Mouse (Mus musculus) spleen, embryonic (tissue): Measurements from ENCODE around the gene Rps12-ps3.

Experiments
- CTCF ChIA-PET: fragments of 350-600 bp; sonication (Branson Sonifier 250); formaldehyde crosslinking; loops from one replicate; lab custom pipeline; 2022; lab: Charles Lee

Gene Rps12-ps3

DNA sequence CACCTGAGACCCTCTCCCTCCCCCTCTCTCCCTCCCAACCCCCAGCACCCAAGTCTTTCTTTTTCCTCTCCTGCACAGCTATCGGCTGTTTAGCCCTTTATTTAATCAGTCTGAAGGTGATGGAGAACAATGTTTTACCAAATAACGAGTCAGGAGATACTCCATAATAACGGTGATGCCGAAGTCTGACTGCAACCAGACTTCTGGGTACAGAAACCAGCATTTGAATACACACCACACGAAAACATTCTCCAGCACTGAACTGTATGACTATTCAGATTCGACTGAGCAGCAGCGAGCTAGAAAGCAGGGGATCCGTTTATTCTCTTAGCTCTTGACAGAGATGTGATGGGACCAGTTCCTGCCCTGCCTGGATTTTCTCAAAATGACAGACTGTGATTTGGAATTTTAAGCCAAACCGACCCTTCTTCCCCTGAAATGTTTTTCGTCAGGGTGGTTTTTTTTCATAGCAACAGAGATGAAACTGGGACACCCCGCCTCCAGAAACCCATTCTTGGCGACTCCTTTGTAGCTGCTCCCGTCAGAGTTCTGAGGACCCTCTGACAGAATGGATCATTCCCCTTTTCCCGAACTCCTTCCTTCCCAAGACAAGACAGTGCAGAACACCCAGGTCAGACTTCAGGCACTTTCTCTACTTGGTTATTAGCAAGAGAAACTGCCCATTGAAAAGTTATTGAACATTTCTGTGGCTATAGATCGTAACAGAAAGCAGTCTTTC is 29.2 kb downstream of the Rps12-ps3 start:
- CTCF ChIA-PET = no interaction called here

DNA sequence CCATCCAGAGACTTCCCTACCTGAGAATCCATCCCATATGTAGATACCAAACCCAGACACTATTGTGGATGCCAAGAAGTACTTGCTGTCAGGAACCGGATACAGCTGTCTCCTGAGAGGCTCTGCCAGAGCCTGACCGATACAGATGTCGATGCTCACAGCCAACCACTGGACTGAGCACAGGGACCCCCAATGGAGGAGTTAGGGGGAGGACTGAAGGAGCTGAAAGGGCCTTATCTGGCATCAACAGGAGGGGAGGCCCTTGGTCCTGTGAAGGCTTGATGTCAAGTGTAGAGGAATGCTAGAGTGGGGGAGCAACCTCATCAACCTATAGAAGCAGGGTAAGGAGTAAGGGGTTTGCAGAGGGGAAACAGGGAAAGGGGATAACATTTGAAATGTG is 30.7 kb downstream of the Rps12-ps3 start:
- CTCF ChIA-PET = no interaction called here

DNA sequence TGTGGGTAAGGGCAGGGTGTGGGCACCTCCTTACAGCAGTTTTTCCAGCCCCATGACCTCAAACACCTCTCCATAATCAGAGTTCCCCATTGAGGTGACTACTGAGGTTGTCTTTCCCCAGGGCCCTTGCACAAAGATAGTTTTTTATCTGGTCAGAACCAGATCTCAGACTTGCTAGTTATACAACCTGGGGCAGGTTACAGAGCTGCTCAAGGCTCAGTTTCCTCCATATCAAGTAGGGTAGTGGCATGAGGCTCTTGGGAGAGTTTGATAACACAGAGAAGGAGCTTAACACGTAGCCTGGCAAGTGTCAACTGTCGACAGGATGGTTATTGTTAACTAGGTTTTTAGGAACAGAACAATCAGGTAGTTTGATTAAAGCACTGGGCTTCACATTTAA is 32.8 kb downstream of the Rps12-ps3 start:
- CTCF ChIA-PET = no interaction called here

DNA sequence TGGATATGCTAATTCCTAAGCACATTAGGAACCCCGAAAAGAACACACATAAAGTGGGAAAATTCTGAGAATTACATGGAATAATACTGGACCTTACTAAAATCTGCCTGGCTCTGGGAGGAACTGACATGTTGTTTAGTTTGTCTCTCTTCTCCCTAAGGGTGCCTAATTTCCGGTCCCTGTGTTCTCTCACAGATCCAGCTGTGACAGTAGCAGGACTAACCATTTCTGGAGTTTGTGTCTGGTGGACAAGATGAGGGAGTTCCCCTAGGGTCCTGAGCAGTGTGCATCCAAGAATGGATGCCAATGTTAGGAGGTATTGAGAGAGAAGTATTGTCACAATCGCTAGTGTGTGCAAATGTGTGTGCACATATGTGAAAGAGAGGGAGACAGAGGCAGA is 34.3 kb downstream of the Rps12-ps3 start:
- CTCF ChIA-PET = no interaction called here

DNA sequence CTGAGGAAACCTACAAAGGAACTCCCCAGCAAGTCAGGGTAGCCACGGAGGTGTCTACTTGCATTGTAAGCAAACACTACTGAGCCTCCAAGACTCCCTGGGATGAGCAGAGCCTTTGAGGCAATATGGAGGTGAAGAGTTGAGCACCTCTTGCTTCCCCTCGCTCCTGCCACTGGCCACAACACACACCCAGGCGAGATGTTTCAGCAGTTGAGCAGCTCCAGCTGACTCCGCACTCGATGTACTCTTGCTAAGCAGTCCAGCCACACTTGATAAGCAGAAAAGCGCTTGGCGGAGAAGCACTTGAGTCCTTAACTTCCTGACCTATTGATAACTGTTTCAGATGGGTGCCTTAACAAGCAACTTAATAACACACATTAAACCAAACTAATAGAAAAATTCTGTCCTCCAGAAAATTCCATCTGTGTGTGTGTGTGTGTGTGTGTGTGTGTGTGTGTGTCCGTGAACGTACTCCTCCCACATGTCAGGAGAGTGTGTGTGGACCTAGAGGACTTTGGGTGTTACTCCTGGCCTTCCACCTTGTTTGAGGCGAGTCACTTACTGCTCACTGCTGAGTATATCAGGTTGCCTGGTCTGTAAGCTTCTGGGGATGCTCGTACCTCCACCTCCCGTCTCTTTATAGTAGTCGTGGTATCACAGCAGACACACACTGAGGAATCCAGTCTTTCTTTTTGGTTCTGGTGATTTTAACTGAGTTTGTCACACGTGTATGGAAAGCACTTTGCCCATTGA is 34.9 kb downstream of the Rps12-ps3 start:
- CTCF ChIA-PET = interaction anchor here (0.6 kb wide), 1 partner anchor 885 kb away, joined by 3 read pairs; no protein-coding TSS in a partner anchor

DNA sequence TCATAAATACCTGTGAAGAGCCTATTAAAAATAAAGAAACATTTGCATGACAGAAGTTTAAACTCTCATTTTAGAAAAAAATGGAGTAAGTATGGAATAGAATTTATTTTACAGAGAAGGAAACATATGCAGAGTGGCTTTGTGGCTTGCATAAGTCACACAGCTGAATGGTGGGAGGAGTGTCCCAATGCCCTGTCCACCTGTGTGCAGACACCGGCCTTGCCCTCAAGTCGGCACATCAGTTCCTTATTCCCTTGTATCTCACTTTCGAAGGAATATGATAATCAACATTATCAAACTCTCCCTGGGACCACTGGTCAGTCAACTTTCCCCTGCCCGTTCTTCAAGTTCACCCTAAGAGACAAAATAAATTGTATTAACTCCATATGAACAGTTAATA is 35.8 kb downstream of the Rps12-ps3 start:
- CTCF ChIA-PET = interaction anchor here (0.6 kb wide), 1 partner anchor 884 kb away, joined by 3 read pairs; no protein-coding TSS in a partner anchor

DNA sequence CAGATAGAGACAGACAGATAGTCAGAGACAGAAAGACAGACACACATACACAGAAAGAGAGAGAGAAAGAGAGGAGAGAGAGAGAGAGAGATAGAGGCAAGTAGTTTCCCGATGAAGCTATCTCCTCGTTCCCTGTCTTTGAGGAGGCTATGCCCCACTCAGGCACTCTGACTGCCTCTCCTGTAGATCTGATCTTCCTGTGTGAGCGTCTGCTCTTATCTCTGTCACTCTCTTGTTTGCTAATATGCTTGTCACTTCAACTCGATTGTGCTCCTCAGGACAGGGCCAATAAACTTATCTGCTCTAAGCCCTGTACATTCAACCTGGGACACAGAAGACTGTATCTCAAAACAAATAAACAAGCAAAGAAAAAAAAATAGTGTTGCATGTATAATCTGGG is 37.1 kb downstream of the Rps12-ps3 start:
- CTCF ChIA-PET = no interaction called here

DNA sequence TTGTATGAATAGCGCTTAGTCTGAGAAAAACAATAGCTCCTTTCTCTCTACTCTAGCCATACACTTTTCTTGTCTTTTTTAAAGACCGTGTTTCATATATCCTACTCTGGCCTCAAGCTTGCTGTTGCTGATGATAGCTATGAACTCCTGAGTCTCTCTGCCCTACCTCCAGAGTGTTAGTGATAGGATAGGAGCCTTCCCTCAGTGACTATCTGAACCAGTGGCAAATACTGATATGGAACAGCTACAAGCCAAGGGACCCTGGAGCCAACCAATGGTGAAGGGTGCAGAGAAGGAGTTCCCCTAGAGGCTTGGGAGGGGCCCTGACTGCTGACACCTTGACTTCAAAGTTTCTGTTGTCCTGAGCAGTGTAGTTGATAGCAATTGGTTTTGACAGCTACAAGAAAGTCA is 38.4 kb downstream of the Rps12-ps3 start:
- CTCF ChIA-PET = no interaction called here

DNA sequence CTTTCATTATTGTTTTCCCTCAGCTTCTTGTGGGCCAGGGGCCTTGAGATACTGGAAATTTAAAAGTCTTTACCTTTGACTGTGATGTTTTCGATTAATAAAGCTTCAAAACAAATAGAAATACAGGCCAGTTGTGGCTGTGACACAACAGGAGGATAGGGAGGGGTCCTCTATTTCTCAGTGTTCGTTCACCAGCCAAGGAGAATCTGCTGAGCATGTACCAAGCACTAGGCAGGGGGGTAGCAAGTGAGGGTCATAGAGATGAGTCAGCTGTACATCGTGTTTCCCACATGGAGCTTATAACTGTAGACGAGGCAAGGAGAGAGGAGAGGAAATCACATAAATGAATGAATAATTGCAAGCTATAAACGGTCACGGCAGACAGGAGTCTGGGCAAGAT is 40.6 kb downstream of the Rps12-ps3 start:
- CTCF ChIA-PET = no interaction called here

DNA sequence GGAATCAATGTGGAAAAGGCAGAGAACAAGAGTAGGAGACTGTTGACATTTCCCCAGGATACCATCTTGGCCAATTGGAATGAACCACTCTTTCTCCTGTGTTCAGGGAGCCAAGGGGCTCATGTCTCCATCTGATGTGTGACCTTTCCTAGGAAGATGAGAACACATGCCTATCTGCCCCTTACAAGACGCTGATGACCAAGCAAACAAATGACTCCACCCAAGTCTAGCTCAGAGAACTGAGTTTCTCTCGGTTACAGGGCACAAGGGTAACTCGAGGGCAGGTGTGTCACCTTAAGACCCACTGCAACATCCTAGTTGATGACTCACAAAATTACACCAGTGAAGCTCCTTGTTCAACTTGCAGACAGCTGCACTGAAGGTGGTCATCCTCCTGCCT is 41.6 kb downstream of the Rps12-ps3 start:
- CTCF ChIA-PET = no interaction called here

DNA sequence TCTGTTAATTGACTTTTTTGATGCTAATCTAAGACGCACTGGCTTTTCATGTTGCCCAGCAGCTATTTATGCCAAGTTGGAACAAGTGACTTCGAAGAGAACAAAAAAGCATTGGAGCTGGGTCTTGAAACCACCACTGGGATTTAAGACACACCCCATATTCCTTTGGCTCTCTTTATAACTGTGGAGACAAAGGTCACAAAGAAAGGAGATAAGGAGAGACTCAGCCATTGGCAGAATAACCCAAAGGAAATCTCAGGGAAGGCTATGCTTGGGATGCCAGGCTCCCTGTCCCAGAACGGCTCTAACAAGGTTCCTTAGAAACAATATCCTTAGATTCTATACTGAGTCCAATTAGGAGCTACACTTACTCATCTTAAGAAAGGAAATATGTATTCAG is 44.6 kb downstream of the Rps12-ps3 start:
- CTCF ChIA-PET = no interaction called here

DNA sequence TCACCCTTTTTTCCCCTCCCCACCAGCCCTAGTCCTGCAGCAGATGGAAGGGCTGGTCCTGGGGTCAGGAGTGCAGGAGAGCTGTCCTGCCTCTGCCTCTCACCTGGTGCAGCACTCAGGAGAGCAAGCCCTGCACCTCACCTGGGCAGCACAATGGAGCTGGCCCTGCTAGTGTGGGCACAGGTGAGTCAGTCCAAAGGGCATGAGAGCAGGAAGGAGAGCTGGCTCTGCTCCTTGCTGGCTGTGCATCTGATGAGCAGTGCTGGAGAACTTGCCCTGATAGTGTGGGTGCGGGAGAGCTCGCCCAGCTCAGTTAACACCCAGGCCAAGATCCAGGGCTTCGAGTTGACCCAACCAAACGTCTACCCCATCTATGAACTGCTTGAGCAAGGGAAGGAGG is 45.8 kb downstream of the Rps12-ps3 start:
- CTCF ChIA-PET = no interaction called here

DNA sequence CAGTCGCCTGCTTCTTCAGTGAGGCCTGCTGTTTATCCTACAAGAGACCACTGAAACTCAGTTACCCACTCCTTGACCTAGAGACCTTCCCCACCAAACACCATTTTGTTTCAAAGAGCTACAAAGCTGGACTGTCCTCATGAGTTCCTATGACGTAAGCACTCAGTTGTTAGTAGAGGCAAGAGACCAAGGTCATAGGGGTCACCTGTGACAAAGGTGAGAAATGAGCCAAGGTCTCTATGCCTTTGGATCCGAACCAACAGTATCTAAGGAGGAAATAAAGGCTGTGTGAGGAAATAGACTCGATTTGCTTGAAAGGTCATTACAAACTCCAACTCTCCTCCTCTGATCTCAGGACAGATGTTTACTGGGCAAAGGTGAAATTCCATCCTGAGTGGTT is 48.9 kb downstream of the Rps12-ps3 start:
- CTCF ChIA-PET = no interaction called here
